Mouse (Mus musculus) CD4-positive helper T cell, adult 2 months (primary cell): Measurements from ENCODE around the gene Harbi1.
"Not testable (repeated sequence)": the region's sequence is repeated elsewhere in the genome, so short reads cannot be mapped to it uniquely, and the experiment has no call there.

Experiments
- DNase-seq: peaks from one replicate; pipeline ENCODE4 v3.0.0-alpha.2; 2012; ENCODE audit warnings: low read depth, missing footprints, low spot score

Harbi1 gene

DNA sequence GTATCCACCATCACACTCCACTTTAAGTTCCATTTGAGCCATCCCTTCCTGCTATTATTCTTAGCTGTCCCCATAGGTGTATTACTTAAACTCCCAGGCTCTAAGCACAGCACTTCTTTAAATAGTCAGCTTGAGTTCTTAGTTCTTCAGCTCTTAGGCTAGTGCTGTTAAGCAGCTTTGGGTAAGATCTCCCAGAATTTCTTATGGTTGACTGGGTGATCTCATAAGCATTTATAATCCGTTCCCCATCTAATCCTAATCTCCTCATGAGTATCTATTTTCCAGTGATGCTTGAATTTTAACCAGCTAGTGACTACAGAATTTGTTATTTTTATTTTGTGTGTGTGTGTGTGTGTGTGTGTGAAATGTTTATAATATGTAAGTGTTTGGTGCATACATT is 4.3 kb downstream of the Harbi1 start:
- no peak for DNase-seq

DNA sequence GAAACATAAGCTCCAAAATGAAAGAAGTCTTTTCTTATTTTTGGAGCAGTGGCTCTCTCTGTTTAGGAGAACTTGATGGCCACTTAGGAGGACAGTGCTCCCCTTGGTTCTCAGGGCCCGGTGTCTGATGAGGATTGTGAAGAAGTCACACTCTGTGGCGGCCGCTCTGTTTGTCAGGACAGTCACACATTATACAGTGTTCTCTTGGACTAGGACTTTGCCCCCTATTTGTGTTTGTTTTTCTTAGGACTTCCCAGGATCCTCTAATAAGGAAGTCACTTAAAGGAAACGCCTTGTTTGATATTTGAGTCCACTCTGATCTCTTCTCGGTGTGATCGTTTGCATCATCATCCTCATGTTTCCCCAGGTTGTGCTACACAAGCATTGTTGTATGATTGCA is 7.6 kb downstream of the Harbi1 start:
- no peak for DNase-seq

DNA sequence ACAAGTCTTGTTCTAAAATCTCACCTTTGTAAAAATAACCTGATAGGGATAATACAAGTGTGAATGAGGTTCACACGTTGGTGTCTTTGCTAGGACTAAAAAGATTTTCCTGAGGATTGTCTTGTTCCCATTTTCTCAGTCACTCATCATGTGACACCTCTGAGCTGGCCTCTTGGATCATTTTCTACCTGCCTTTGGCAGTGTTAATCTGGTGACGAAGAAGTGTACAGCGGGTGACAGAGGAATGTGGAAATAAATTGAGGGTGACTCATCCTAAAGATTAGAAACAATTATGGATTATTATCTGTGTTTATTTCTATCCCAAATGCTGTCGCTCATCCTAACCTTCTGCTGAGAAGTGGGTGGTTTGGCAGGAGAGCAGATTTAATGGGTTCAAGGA is 12.7 kb downstream of the Harbi1 start:
- DNase-seq, result no peak

DNA sequence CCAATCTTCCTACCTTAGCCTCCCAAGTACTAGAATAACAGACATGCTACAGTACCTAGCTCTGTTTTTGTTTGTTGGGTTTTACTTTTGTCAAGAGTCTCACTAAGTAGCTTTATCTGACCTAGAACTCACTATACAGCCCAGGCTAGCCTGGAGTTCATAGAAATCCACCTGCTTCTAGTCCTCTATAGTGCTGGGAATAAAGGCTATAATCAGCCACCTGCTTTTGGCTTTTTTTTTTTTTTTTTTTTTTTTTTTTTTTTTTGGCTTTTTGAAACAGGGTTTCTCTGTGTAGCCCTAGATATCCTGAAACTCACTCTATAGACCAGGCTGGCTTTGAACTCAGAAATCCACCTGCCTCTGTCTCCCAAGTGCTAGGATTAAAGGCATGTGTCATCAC is 13.3 kb downstream of the Harbi1 start:
- DNase-seq, result no peak

DNA sequence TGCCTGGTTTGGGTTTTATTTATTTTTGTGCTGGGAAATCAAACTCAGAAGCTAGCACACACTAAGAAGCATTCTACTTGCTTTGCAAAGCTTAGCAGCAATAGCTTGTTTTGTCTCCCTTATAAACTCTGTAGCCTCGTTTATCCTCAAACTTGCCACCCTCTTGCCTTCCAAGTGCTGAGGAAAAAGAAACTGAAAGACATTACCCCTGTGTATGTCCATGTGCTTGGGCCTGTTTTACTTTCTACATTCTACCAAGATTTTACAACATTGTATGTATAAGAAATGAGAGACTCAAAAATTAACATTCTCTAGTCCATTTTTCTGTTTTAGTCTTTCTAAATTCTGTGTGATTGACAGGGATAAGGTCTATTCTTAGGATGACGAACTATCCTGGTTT is 14.1 kb downstream of the Harbi1 start:
- no peak for DNase-seq

DNA sequence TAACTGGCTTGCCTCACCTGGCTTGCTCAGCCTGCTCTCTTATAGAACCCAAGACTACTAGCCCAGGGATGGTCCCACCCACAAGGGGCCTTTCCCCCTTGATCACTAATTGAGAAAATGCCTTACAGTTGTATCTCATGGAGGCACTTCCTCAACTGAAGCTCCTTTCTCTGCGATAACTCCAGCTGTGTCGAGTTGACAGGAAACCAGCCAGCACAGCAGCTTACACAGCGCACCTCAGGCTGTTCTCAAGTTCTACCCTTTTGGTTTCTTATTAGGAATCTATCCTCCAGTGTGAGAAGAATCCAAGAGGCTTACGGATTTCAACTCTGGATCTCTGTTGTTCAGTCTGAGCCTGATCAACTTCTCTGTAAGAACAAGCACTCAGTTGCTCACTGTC is 14.8 kb downstream of the Harbi1 start:
- DNase-seq, result not testable (repeated sequence)

DNA sequence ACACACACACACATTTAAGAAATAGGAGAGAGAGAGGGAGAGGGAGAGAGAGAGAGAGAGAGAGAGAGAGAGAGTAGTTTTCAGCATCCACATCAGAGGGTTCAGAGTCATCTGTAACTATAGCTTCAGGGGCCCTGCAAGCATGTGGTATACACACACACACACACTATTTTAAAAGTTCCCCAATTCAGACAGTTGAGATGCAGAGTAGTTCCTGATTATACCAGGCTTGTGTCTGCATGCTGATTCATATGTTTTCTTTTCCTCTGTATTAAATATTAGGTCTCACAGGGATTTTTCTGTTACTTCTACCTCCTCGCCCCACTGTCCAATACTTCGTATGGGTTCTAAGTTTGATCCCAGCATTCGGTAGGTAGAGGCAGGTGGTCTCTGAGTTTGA is 16.4 kb downstream of the Harbi1 start:
- DNase-seq, result no peak

DNA sequence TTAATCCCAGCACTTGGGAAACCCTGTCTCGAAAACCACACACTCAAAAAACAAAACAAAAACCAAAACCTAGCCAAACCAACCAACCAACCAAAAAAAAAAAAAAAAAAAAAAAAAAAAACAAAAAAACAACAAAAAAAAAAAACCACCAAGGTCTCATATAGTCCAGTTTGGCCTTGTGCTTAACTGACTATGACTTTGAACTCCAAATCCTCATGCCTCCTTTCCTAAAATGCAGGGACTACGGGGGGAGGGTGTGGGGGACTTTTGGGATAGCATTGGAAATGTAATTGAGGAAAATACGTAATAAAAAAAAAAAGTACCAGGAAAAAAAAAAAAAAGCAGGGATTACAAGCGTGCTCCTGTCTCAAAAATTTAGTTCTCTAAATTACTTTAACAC is 18.9 kb downstream of the Harbi1 start:
- no peak for DNase-seq

DNA sequence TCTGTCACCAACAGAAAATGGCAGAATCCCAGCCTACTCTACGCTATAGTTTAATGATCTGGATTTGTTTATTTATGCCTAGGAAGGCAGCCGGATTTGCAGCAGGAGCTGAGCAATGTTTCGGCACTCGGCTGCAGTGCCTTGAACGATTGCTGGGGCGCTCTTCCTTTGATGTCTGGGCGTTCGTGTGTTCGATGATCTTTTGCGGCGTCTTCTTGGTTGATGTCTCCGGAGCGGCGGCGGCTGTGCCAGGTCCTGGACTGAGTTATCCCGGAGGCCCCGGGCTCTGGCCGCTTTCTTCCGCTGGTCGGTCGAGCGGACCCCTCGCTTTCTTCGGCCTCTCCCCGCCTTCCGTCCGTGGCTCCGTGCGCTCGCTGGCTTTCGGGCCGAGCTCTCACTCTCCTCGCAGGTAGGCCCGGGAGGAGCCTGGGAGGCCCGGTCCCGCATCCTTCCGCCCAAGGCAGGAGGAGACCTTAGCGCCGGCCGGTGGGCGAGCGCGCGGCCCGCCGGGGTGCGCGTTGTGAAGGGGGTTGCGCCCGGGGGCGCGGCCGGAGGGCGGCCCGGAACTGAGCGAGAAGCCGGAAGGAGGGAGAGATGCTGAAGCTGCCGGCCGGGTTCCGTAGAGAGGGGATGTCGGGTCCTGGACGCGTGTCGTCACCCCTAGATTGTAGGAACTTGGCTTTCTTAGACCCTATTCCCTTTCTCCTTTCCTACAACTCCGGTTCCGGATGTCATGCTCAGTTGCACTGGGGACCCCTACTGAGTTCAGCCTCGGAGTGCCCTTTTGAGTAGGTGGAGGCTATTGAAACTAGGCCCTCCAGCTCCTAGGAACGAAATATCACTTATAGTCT is 19.5 kb downstream of the Harbi1 start, which contains the start of gene Ambra1:
Gene Ambra1 (plus strand): TSS at position 164 of the 851 bp plus-strand sequence.
- peak; percentile 92 for DNase-seq

DNA sequence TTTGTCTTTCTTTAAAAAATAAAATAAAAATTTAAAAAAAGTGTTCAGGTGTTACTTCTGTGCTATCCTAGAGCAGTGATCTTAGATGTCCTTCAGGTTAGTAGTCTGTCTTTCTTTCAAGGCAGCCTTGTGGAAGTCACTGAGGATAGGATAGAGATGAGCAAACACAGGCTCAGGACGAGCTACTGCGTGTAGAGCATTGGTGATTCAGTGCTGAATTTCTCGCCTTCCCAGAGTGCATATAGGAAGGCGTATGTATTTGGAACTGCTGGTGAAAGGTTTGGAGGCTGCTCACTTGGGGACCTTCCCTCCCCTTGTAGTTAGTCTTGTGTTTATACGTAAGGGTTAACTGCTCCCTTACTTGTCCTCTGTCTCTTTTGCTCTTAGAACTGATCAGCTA is 24.6 kb downstream of the Harbi1 start:
- no peak for DNase-seq

DNA sequence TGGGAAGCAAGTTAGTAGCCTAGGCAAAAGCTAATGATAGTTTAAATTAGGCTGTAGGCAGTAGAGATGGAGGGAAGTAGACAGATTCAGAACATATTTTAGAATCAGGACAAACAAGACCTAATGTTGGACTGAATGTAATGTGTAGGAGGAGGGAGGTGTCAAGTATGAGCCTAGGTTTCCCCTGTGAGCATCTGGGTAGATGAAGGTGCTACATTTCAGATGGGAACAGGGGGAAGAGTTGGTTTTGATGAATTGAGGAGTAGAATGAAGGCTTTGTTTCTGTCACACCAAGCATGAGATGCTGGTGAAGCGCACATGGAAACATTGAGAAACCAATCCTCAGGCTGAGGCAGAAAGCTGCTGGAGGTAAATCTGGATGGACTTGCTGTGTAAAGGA is 28.9 kb downstream of the Harbi1 start:
- DNase-seq, result no peak

DNA sequence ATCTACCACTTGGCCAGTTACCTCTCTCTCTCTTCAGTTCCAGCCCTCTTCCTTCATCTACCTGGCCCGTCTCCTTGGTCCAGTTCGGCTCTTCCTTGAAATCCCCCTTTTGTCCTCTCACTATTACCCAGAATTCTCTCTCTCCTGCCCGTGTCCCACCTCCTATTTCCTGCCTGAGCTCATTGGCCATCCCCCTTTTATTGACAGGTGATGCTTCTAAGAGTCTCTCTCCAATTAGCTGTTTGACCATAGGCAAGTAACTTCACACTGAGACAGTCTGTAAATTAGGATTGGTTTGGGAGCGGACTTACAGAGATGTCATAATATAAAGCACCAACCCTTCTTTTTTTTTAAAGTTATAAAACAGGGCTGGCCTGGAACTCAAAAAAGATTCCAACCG is 34.0 kb downstream of the Harbi1 start:
- DNase-seq, result no peak

DNA sequence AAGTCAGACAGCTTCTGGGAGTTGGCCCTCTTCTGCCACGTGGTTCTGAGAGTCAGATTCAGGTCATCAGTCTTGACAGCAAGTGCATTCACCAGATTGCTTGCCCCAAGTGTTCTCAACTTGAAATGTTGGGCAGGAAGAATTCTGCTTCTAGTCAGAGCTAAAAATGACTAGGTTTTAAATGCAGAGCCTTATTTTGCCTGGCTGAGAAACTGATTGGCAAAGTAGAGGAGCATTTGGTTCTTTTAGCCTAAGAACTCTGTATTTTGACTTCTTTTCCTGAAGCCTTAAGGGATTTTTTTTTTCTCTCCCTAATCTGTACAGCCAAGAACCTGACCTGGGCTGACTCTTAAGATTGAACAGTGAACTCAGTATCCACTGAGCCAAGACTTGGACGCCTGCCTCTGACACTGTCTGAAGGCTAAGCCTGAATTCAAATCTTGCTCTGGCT is 39.2 kb downstream of the Harbi1 start:
- DNase-seq, result no peak
